Mouse (Mus musculus) G1E (cell line): ENCODE measurements at regions not wholly inside any gene's neighbourhood (a gene's known extent, or its start where the extent isn't known, plus 50 kb on each side); places are given as distances from the start of the nearest gene placed in this dataset.

Experiments
- ATAC-seq: 2 replicates; pipeline ENCODE4 v1.8.0; 2016; ENCODE audit warnings: mild to moderate bottlenecking; ENCODE audit not compliant: insufficient number of reproducible peaks, poor library complexity, low FRiP score, severe bottlenecking; ENCODE audit errors: extremely low read depth
- DNase-seq: peaks from one replicate; pipeline ENCODE4 v3.0.0; 2012; ENCODE audit warnings: low spot score
- H3K27me3 ChIP-seq: 2 replicates; pipeline ENCODE4 v1.6.1; 2012; ENCODE audit warnings: mild to moderate bottlenecking, low read length, inconsistent platforms; ENCODE audit not compliant: insufficient read depth
- H3K36me3 ChIP-seq: replicated peaks from 2 replicates; pipeline ENCODE3; 2012; ENCODE audit warnings: mild to moderate bottlenecking, inconsistent platforms
- H3K4me1 ChIP-seq: 2 replicates; pipeline ENCODE4 v1.6.1; 2012; ENCODE audit warnings: low read depth, low read length, inconsistent platforms, mixed read lengths; ENCODE audit not compliant: insufficient read depth
- H3K4me3 ChIP-seq: 2 replicates; pipeline ENCODE4 v1.5.1; 2012; ENCODE audit warnings: low read depth, mild to moderate bottlenecking, inconsistent platforms, low read length, moderate library complexity, mixed read lengths
- H3K9me3 ChIP-seq: replicated peaks from 2 replicates; pipeline ENCODE4 v1.6.1; 2012; ENCODE audit warnings: inconsistent platforms
- CTCF ChIP-seq: IDR thresholded peaks from 2 replicates; pipeline ENCODE4 v1.5.1; 2012; ENCODE audit warnings: low read depth, low read length, inconsistent platforms, mixed read lengths
- GATA1 ChIP-seq: IDR thresholded peaks from 2 replicates; pipeline ENCODE4 v1.6.1; 2012; ENCODE audit warnings: borderline replicate concordance, low read length, inconsistent platforms, mixed read lengths
- GATA2 ChIP-seq: IDR thresholded peaks from 2 replicates; pipeline ENCODE4 v1.6.1; 2012; ENCODE audit warnings: low read depth, low read length, inconsistent platforms, borderline replicate concordance
- POLR2AphosphoS5 ChIP-seq: IDR thresholded peaks from 2 replicates; pipeline ENCODE4 v1.6.1; 2012; ENCODE audit warnings: low read depth, low read length, inconsistent platforms; ENCODE audit not compliant: insufficient replicate concordance
- TAL1 ChIP-seq: conservative IDR thresholded peaks from 2 replicates; pipeline ENCODE4 v1.6.1; 2012; ENCODE audit warnings: low read depth, low read length, inconsistent platforms, mixed read lengths

- H3K36me3 ChIP-seq, result no peaks in the 10 kb centered on the region
- TF ChIP-seq GATA1 (no peak), POLR2AphosphoS5 (no peak), CTCF (no peak), GATA2 (no peak), TAL1 (no peak)
- DNase-seq (no peak), ATAC-seq (no peak)
- H3K9me3 ChIP-seq, result peaks cover 17% of the 10 kb centered on the region
- H3K4me3 ChIP-seq, result no peak overlapping the region
- H3K4me1 ChIP-seq, result no peaks in the 10 kb centered on the region
- H3K27me3 ChIP-seq, result no peaks in the 10 kb centered on the region
These were observed 343.7 kb upstream of the Id4 start for GRCm38 (mm10) chr13:47917370-47917769.

DNA sequence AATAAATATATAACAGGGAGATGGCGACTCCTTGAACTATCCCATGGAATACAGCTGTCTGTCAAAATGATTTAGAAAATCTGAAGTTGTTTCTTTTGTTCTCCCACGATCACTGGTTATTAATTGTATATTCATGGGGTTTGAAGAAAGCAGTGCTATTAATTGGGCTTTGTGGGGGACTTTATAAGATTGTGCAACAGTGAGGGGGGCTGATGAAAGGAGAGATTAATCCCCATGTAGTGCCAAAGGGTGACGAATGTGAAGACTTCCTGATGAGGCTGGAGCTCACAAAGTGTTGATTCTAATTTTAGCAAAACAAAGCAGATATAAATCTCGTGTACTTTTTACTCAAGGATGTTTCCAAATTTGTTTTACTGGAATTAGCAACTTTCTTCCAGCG, 340.0 kb upstream of the Id4 start:
- TF ChIP-seq GATA2, result no peak
- TF ChIP-seq POLR2AphosphoS5, result no peak
- no peak for TF ChIP-seq GATA1
- no peak for TF ChIP-seq CTCF
- no peak for TF ChIP-seq TAL1
- Histone ChIP-seq H3K4me3 (no peak overlapping the region), H3K27me3 (no peaks in the 10 kb centered on the region), H3K4me1 (no peaks in the 10 kb centered on the region), H3K36me3 (no peaks in the 10 kb centered on the region), H3K9me3 (peaks cover 14% of the 10 kb centered on the region)
- no peak for ATAC-seq
- DNase-seq, result no peak

DNA sequence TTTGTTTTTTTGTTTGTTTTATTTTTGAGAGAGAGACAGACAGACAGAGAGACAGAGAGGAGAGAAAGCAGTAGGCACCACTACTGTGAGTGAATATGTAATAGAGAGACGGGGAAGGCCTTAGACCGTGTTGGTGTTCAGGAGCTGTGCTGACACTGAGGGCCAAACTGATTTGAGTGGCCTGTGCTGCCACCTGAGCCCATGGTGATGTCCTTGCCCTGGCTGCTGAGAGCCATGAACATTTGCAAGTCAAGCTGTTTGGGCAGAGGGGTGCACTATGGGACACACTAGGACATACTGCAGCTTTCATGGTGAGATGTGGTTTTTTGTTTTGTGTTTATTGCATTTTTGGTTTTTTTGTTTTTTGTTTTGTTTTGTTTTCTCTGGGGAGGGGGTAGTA, 320.3 kb upstream of the Id4 start:
- Histone ChIP-seq H3K36me3 (no peaks in the 10 kb centered on the region), H3K27me3 (no peaks in the 10 kb centered on the region), H3K9me3 (peaks cover 41% of the 10 kb centered on the region), H3K4me1 (no peaks in the 10 kb centered on the region), H3K4me3 (no peak overlapping the region)
- DNase-seq, result no peak
- ATAC-seq, result no peak
- TF ChIP-seq GATA2 (no peak), CTCF (no peak), GATA1 (no peak)

GRCm38 (mm10) chr13:47942368-47942787, 318.6 kb upstream of the Id4 start:
- no peak for TF ChIP-seq CTCF
- no peak for TF ChIP-seq GATA2
- TF ChIP-seq GATA1, result no peak
- TF ChIP-seq TAL1, result no peak
- TF ChIP-seq POLR2AphosphoS5, result no peak
- Histone ChIP-seq H3K4me1 (no peaks in the 10 kb centered on the region), H3K9me3 (peaks cover 51% of the 10 kb centered on the region), H3K36me3 (no peaks in the 10 kb centered on the region), H3K4me3 (no peak overlapping the region), H3K27me3 (no peaks in the 10 kb centered on the region)
- DNase-seq, result no peak
- no peak for ATAC-seq

- no peak for ATAC-seq
- no peaks in the 10 kb centered on the region for H3K27me3 ChIP-seq
- H3K4me3 ChIP-seq, result no peak overlapping the region
These were observed 317.4 kb upstream of the Id4 start for GRCm38 (mm10) chr13:47943645-47944044.

GRCm38 (mm10) chr13:47948098-47948865, 312.7 kb upstream of the Id4 start:
- Histone ChIP-seq H3K9me3 (peaks cover 51% of the 10 kb centered on the region), H3K27me3 (no peaks in the 10 kb centered on the region), H3K4me1 (no peaks in the 10 kb centered on the region), H3K4me3 (no peak overlapping the region), H3K36me3 (no peaks in the 10 kb centered on the region)
- ATAC-seq, result no peak
- DNase-seq, result no peak
- TF ChIP-seq GATA2, result no peak
- no peak for TF ChIP-seq CTCF
- no peak for TF ChIP-seq TAL1
- TF ChIP-seq GATA1, result no peak
- no peak for TF ChIP-seq POLR2AphosphoS5

More at GRCm38 (mm10) chr13:47943645-47944044, 317.4 kb upstream of the Id4 start:
- no peaks in the 10 kb centered on the region for H3K4me1 ChIP-seq
- H3K9me3 ChIP-seq, result peaks cover 61% of the 10 kb centered on the region
- no peak for DNase-seq
- TF ChIP-seq TAL1 (no peak), GATA2 (no peak), CTCF (no peak), GATA1 (no peak), POLR2AphosphoS5 (no peak)
- H3K36me3 ChIP-seq, result no peaks in the 10 kb centered on the region
